Mouse (Mus musculus) neural tube, embryonic 11.5 days (tissue): Measurements from ENCODE around the gene Ap3b2. TPM values are rescaled to one million over a fixed set of nuclear protein-coding genes. Genes with fewer than 3 reads are reported as not detected.
"Not testable (repeated sequence)": the region's sequence is repeated elsewhere in the genome, so short reads cannot be mapped to it uniquely, and the experiment has no call there.

Experiments used
- ATAC-seq: fragments of 200-750 bp; cut with Nextera tagmentation; 2 replicates; pipeline ENCODE4 v1.8.0; 2017; ENCODE audit warnings: moderate number of reproducible peaks, mild to moderate bottlenecking, moderate TSS enrichment, moderate library complexity; ENCODE audit not compliant: insufficient read depth, low FRiP score, low TSS enrichment
- DNase-seq: peaks from one replicate; pipeline ENCODE4 v3.0.0-alpha.2; 2015; ENCODE audit warnings: low spot score
- H3K27ac ChIP-seq: fragments of 300-500 bp; sonication (generic); 2 replicates; pipeline ENCODE4 v1.5.1; 2014; ENCODE audit warnings: low read depth, mild to moderate bottlenecking, low read length
- H3K27me3 ChIP-seq: fragments of 300-500 bp; sonication (generic); 2 replicates; pipeline ENCODE4 v1.6.1; 2014; ENCODE audit warnings: mild to moderate bottlenecking, low read length, mixed read lengths; ENCODE audit not compliant: control insufficient read depth, insufficient read depth
- H3K36me3 ChIP-seq: fragments of 300-500 bp; sonication (generic); 2 replicates; pipeline ENCODE4 v1.6.1; 2014; ENCODE audit warnings: mild to moderate bottlenecking, low read length, moderate library complexity, mixed read lengths; ENCODE audit not compliant: control insufficient read depth, insufficient read depth
- H3K4me1 ChIP-seq: fragments of 300-500 bp; sonication (generic); 2 replicates; pipeline ENCODE4 v1.6.1; 2014; ENCODE audit warnings: low read length, mixed read lengths; ENCODE audit not compliant: control insufficient read depth, insufficient read depth
- H3K4me2 ChIP-seq: fragments of 300-500 bp; sonication (generic); 2 replicates; pipeline ENCODE4 v1.6.1; 2014; ENCODE audit warnings: low read depth, mild to moderate bottlenecking, moderate library complexity
- H3K4me3 ChIP-seq: fragments of 300-500 bp; sonication (generic); 2 replicates; pipeline ENCODE4 v1.5.1; 2014; ENCODE audit warnings: low read depth, low read length
- H3K9ac ChIP-seq: fragments of 300-500 bp; sonication (generic); 2 replicates; pipeline ENCODE4 v1.6.1; 2014; ENCODE audit warnings: mild to moderate bottlenecking, low read length
- H3K9me3 ChIP-seq: fragments of 300-500 bp; sonication (generic); 2 replicates; pipeline ENCODE4 v1.6.1; 2016; ENCODE audit warnings: low read length; ENCODE audit not compliant: control insufficient read depth
- WGBS: fragments of 180-500 bp; shearing (Covaris S2); extraction: QIAGEN DNeasy Blood & Tissue Kit; methylation state at CpG from one replicate; pipeline ENCODE4 v1.1.7; 2014; 5-methylcytosine and 5-hydroxymethylcytosine counted together
- polyA plus RNA-seq: library from polyadenylated mRNA; unstranded; fragments of >200 nt; fragmentation: Nextera tagmentation; extraction: Ambion mirVana; gene quantifications from 2 replicates; pipeline ENCODE4 v1.2.1, GENCODE M21; 2014

Gene Ap3b2
- polyA plus RNA-seq, 1 experiment from 2014 or later, result 53.0 TPM

DNA sequence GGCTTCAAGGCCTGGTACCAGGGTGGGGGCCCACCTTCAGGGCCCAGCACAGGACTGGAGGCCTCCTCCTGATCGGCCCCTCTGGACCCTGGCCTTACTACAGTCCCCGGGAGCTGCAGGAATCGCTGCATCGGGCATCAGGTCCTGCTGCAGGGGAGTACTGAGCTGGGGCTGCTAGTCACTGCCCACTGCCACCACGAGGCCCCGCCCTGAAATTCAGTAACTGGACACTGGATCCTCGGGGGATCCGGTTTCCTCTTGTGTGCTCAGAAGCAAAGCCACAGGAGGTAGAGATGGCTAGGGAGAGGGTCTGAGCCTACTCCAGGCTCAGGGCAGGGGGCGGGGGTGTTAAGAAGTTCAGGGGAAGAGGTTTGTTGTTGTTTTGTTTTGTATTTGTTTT is 4.1 kb downstream of the Ap3b2 start:
- no peak overlapping the region for H3K27ac ChIP-seq
- no peak for ATAC-seq

DNA sequence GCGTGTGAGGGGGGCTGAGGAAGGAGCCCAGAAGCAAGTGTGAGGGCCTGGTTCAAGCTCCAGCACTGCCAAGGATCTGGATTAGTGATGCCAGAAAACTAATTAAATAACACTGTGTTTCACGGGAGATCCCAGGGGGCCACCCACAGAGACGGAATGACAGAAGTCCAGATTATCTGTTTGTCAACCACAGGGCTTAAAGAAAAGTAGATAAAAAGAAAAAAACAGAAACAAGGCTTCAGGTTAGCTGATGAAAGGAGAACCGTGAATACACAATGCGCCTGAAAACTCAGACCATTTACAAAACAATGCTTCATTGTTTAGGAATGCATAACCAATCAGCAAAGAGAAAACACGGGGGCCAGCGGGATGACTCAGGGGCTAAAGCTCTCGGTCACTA is 12.9 kb downstream of the Ap3b2 start:
- Histone ChIP-seq H3K4me1 (no peaks in the 10 kb centered on the region), H3K9me3 (no peaks in the 10 kb centered on the region), H3K4me2 (no peak overlapping the region; the same call in 1 of the 2 replicates), H3K4me3 (no peak overlapping the region), H3K36me3 (no peaks in the 10 kb centered on the region; the same call in 1 of the 2 replicates), H3K27me3 (peaks cover 14% of the 10 kb centered on the region; the same call in 1 of the 2 replicates), H3K27ac (no peak overlapping the region), H3K9ac (no peak overlapping the region)
- 9% methylated on average over 8 of the region's 8 CpGs for WGBS
- DNase-seq, result no peak
- ATAC-seq, result no peak

More for the DNA sequence above, 4.1 kb downstream of the Ap3b2 start:
- H3K4me3 ChIP-seq, result no peak overlapping the region
- no peaks in the 10 kb centered on the region for H3K36me3 ChIP-seq
- H3K9me3 ChIP-seq, result no peaks in the 10 kb centered on the region
- DNase-seq, result peak; percentile 28
- no peaks in the 10 kb centered on the region for H3K27me3 ChIP-seq
- 8% methylated on average over 9 of the region's 9 CpGs for WGBS
- 0 out of 2 replicates have a peak, but pooled peaks cover 9% of the 10 kb centered on the region for H3K4me1 ChIP-seq
- no peak overlapping the region for H3K9ac ChIP-seq
- no peak overlapping the region for H3K4me2 ChIP-seq

- Histone ChIP-seq H3K4me2 (no peak overlapping the region), H3K4me3 (no peak overlapping the region), H3K27me3 (peaks cover 14% of the 10 kb centered on the region; the same call in 1 of the 2 replicates), H3K4me1 (no peaks in the 10 kb centered on the region), H3K27ac (no peak overlapping the region), H3K9ac (no peak overlapping the region), H3K9me3 (no peaks in the 10 kb centered on the region), H3K36me3 (no peaks in the 10 kb centered on the region; the same call in 1 of the 2 replicates)
- ATAC-seq (no peak), DNase-seq (no peak)
- 64% methylated on average over 3 of the region's 3 CpGs for WGBS
Observed at GRCm38 (mm10) chr7:81479531-81480090, 14.1 kb downstream of the Ap3b2 start.

GRCm38 (mm10) chr7:81478261-81478660 is 15.5 kb downstream of the Ap3b2 start:
- peaks cover 14% of the 10 kb centered on the region; the same call in 1 of the 2 replicates for H3K27me3 ChIP-seq
- not testable (repeated sequence) for DNase-seq, ATAC-seq, H3K9me3 ChIP-seq, H3K27ac ChIP-seq, H3K36me3 ChIP-seq, H3K9ac ChIP-seq, H3K4me2 ChIP-seq, H3K4me1 ChIP-seq, H3K4me3 ChIP-seq

DNA sequence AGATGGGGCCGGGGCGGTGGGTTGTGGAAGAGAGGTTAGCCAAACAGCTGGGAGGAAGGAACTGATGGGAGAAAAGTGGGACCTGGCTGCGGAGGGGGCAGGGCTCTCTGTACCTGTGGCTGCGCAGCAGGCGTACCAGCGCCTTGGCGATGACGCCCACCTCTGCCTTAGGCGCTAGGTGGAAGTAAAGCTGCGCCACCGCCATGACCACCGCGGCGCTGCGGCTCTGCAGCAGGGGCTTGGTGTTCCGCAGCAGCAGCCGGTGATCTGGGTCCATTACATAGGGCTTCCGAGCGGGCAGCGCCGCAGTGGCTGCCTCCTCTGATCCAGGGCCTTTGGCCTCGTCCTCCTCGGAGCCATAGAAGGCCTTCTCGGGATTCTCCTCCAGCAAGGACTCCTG is 16.9 kb downstream of the Ap3b2 start:
- H3K9ac ChIP-seq, result no peak overlapping the region
- DNase-seq, result peak; percentile 39
- H3K36me3 ChIP-seq, result no peaks in the 10 kb centered on the region; the same call in 1 of the 2 replicates
- H3K4me3 ChIP-seq, result no peak overlapping the region
- H3K4me1 ChIP-seq, result no peaks in the 10 kb centered on the region
- no peak for ATAC-seq
- no peak overlapping the region for H3K27ac ChIP-seq
- peaks cover 14% of the 10 kb centered on the region; the same call in 1 of the 2 replicates for H3K27me3 ChIP-seq
- no peaks in the 10 kb centered on the region for H3K9me3 ChIP-seq
- H3K4me2 ChIP-seq, result no peak overlapping the region
- 9% methylated on average over 23 of the region's 24 CpGs for WGBS

- no peak overlapping the region for H3K4me2 ChIP-seq
- H3K9ac ChIP-seq, result no peak overlapping the region
- H3K4me1 ChIP-seq, result no peaks in the 10 kb centered on the region
- no peak for ATAC-seq
- DNase-seq, result no peak
- 78% methylated on average over 3 of the region's 3 CpGs for WGBS
- no peak overlapping the region for H3K4me3 ChIP-seq
- no peaks in the 10 kb centered on the region; the same call in 1 of the 2 replicates for H3K36me3 ChIP-seq
- H3K9me3 ChIP-seq, result no peaks in the 10 kb centered on the region
- H3K27me3 ChIP-seq, result peaks cover 14% of the 10 kb centered on the region; the same call in 1 of the 2 replicates
- H3K27ac ChIP-seq, result no peak overlapping the region
Observed at GRCm38 (mm10) chr7:81475221-81475620, 18.5 kb downstream of the Ap3b2 start.

- Histone ChIP-seq H3K9ac (no peak overlapping the region), H3K27me3 (no peaks in the 10 kb centered on the region), H3K27ac (no peak overlapping the region), H3K36me3 (no peaks in the 10 kb centered on the region), H3K9me3 (no peaks in the 10 kb centered on the region), H3K4me1 (no peaks in the 10 kb centered on the region), H3K4me2 (no peak overlapping the region), H3K4me3 (no peak overlapping the region)
- 79% methylated on average over 9 of the region's 9 CpGs for WGBS
- no peak for DNase-seq
- ATAC-seq, result no peak
Observed at GRCm38 (mm10) chr7:81464906-81465450, 28.7 kb downstream of the Ap3b2 start.

- Histone ChIP-seq H3K4me3 (no peak overlapping the region), H3K4me2 (no peak overlapping the region), H3K4me1 (no peaks in the 10 kb centered on the region), H3K9ac (no peak overlapping the region), H3K27me3 (no peaks in the 10 kb centered on the region), H3K27ac (no peak overlapping the region), H3K36me3 (no peaks in the 10 kb centered on the region), H3K9me3 (no peaks in the 10 kb centered on the region)
- DNase-seq, result peak; percentile 41
- no peak for ATAC-seq
- WGBS, result 5% methylated on average over 4 of the region's 4 CpGs
Observed at GRCm38 (mm10) chr7:81464116-81464515, 29.6 kb downstream of the Ap3b2 start.

DNA sequence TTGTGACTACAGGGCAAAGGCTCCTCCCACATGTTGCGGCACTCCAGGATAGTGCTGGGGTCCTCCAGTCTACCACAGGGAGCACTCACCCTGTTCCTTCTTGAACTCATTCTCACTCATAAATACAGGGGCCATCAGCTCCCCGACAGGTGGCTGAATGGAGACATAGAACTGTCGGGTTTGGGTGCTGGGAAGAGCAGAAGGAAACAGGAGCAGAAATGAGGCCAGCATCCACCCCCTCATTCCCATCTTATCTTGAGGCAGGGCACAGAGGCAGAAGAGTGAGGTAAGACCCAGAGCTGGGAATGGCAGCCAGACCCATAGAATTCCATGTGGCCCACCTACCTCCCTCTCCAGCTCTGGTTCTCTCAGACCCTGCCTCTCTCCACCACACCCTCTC is 30.9 kb downstream of the Ap3b2 start:
- no peak overlapping the region for H3K27ac ChIP-seq
- ATAC-seq (no peak), DNase-seq (no peak)
- WGBS, result 82% methylated on average over 3 of the region's 3 CpGs
- no peak overlapping the region for H3K9ac ChIP-seq
- H3K4me3 ChIP-seq, result no peak overlapping the region
- H3K4me1 ChIP-seq, result no peaks in the 10 kb centered on the region
- H3K27me3 ChIP-seq, result no peaks in the 10 kb centered on the region
- H3K4me2 ChIP-seq, result no peak overlapping the region
- H3K9me3 ChIP-seq, result no peaks in the 10 kb centered on the region
- H3K36me3 ChIP-seq, result no peaks in the 10 kb centered on the region
